Mouse (Mus musculus): ENCODE data around the gene Hebp1. TPM values are rescaled to one million over a fixed set of nuclear protein-coding genes. Genes with fewer than 3 reads are reported as not detected.
A peak's percentile ranks its signal among the peaks of the same experiment; 100 is the strongest.

The Hebp1 gene
- polyA plus RNA-seq, 1 experiment from 2014 or later: 41.5 TPM

GRCm38 (mm10) chr6:135156597-135156996 lies 41.2 kb downstream of the Hebp1 start:
- no peaks in the 10 kb centered on the region for H3K4me1 ChIP-seq (ENCODE audit: insufficient read depth, low read length)
- H3K9ac ChIP-seq (replicated peaks; ENCODE audit: low read length): no peak overlapping the region
- WGBS: 84% methylated on average over 8 of the region's 8 CpGs
- H3K27me3 ChIP-seq (ENCODE audit: insufficient read depth, low read length): no peaks in the 10 kb centered on the region
- ATAC-seq (ENCODE audit: low FRiP score, low TSS enrichment): 0 out of 2 replicates have a peak, but pooled peaks have one; percentile 32
- peaks cover 3% of the 10 kb centered on the region; the same call in 1 of the 2 replicates for H3K36me3 ChIP-seq (ENCODE audit: insufficient read depth, low read length)
- no peaks in the 10 kb centered on the region for H3K9me3 ChIP-seq (ENCODE audit: low read length)
- H3K4me2 ChIP-seq (replicated peaks; ENCODE audit: low read depth, low read length): no peak overlapping the region
- no peak overlapping the region for H3K4me3 ChIP-seq (ENCODE audit: low read length)
- H3K27ac ChIP-seq (ENCODE audit: low read length): no peak overlapping the region

DNA sequence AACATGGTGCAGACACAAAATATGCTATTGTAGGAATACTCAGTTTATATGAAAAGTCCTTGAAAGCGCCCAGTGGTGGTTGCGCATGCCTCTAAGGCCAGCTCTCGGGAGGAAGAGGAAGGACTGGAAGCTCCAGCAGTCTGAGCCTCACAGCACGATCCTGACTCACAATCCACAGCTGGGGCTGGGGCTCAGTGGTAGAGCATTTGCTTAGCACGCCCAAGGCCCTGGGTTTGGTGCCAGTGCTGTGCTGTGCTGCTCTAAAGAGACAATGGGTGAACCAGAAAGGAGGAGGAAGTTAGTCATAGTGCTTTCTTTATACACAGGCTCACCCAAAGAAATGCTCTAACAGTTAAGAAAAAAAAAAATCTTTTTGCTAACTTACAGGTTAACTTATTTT lies 44.1 kb downstream of the Hebp1 start:
- no peak overlapping the region for H3K4me3 ChIP-seq (ENCODE audit: low read length)
- no peak overlapping the region for H3K27ac ChIP-seq (ENCODE audit: low read length)
- no peaks in the 10 kb centered on the region for H3K9me3 ChIP-seq (ENCODE audit: low read length)
- no peak overlapping the region for H3K9ac ChIP-seq (replicated peaks; ENCODE audit: low read length)
- ATAC-seq (ENCODE audit: low FRiP score, low TSS enrichment): no peak
- H3K4me2 ChIP-seq (replicated peaks; ENCODE audit: low read depth, low read length): no peak overlapping the region
- peaks cover 3% of the 10 kb centered on the region; the same call in 1 of the 2 replicates for H3K36me3 ChIP-seq (ENCODE audit: insufficient read depth, low read length)
- WGBS: 78% methylated on average over 5 of the region's 5 CpGs
- no peaks in the 10 kb centered on the region for H3K4me1 ChIP-seq (ENCODE audit: insufficient read depth, low read length)
- H3K27me3 ChIP-seq (ENCODE audit: insufficient read depth, low read length): no peaks in the 10 kb centered on the region

DNA sequence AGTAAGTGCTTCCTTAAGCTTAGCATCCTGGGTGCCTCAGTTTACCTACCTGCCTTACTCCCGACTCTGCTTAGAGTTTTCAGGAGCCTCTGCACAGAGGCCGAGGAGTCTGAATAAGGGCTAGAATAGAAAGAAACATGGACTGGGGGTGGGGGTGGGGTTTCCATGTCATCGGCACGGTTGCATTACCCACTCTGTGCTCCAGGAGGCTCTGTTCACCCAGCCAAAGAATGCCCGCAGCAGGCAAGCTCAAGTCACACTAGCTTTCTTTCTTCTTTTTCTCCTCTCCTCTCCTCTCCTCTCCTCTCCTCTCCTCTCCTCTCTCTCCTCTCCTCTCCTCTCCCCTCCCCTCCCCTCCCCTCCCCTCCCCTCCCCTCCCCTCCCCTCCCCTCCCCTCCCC lies 47.5 kb downstream of the Hebp1 start:
- no peak for ATAC-seq (ENCODE audit: low FRiP score, low TSS enrichment)
- Histone ChIP-seq H3K4me1 (ENCODE audit: insufficient read depth, low read length) (no peaks in the 10 kb centered on the region), H3K36me3 (ENCODE audit: insufficient read depth, low read length) (peaks cover 3% of the 10 kb centered on the region; the same call in 1 of the 2 replicates), H3K4me2 (replicated peaks; ENCODE audit: low read depth, low read length) (no peak overlapping the region), H3K27me3 (ENCODE audit: insufficient read depth, low read length) (no peaks in the 10 kb centered on the region), H3K9ac (replicated peaks; ENCODE audit: low read length) (no peak overlapping the region), H3K27ac (ENCODE audit: low read length) (no peak overlapping the region), H3K4me3 (ENCODE audit: low read length) (no peak overlapping the region), H3K9me3 (ENCODE audit: low read length) (no peaks in the 10 kb centered on the region)
- WGBS: 33% methylated on average over 5 of the region's 5 CpGs

- Histone ChIP-seq H3K4me1 (ENCODE audit: insufficient read depth, low read length) (no peaks in the 10 kb centered on the region), H3K27ac (ENCODE audit: low read length) (no peak overlapping the region), H3K4me3 (ENCODE audit: low read length) (no peak overlapping the region), H3K27me3 (ENCODE audit: insufficient read depth, low read length) (no peaks in the 10 kb centered on the region), H3K36me3 (ENCODE audit: insufficient read depth, low read length) (peaks cover 3% of the 10 kb centered on the region; the same call in 1 of the 2 replicates), H3K9ac (replicated peaks; ENCODE audit: low read length) (no peak overlapping the region), H3K9me3 (ENCODE audit: low read length) (no peaks in the 10 kb centered on the region), H3K4me2 (replicated peaks; ENCODE audit: low read depth, low read length) (no peak overlapping the region)
- WGBS: 83% methylated on average over 4 of the region's 4 CpGs
- ATAC-seq (ENCODE audit: low FRiP score, low TSS enrichment): no peak
Measured at GRCm38 (mm10) chr6:135149722-135150121, 48.1 kb downstream of the Hebp1 start.

GRCm38 (mm10) chr6:135149175-135149574 lies 48.6 kb downstream of the Hebp1 start:
- WGBS: 81% methylated on average over 4 of the region's 4 CpGs

GRCm38 (mm10) chr6:135148506-135148905 lies 49.3 kb downstream of the Hebp1 start:
- Histone ChIP-seq H3K27ac (ENCODE audit: low read length) (no peak overlapping the region), H3K9me3 (ENCODE audit: low read length) (no peaks in the 10 kb centered on the region), H3K4me1 (ENCODE audit: insufficient read depth, low read length) (no peaks in the 10 kb centered on the region), H3K4me2 (replicated peaks; ENCODE audit: low read depth, low read length) (no peak overlapping the region), H3K4me3 (ENCODE audit: low read length) (no peak overlapping the region), H3K9ac (replicated peaks; ENCODE audit: low read length) (no peak overlapping the region), H3K36me3 (ENCODE audit: insufficient read depth, low read length) (peaks cover 3% of the 10 kb centered on the region; the same call in 1 of the 2 replicates), H3K27me3 (ENCODE audit: insufficient read depth, low read length) (no peaks in the 10 kb centered on the region)
- ATAC-seq (ENCODE audit: low FRiP score, low TSS enrichment): no peak; the same call in 1 of the 2 replicates
- 76% methylated on average over 1 of the region's 1 CpGs for WGBS

More at GRCm38 (mm10) chr6:135149175-135149574, 48.6 kb downstream of the Hebp1 start:
- H3K36me3 ChIP-seq (ENCODE audit: insufficient read depth, low read length): peaks cover 3% of the 10 kb centered on the region; the same call in 1 of the 2 replicates
- no peaks in the 10 kb centered on the region for H3K9me3 ChIP-seq (ENCODE audit: low read length)
- H3K4me3 ChIP-seq (ENCODE audit: low read length): no peak overlapping the region
- ATAC-seq (ENCODE audit: low FRiP score, low TSS enrichment): no peak
- no peaks in the 10 kb centered on the region for H3K27me3 ChIP-seq (ENCODE audit: insufficient read depth, low read length)
- H3K9ac ChIP-seq (replicated peaks; ENCODE audit: low read length): no peak overlapping the region
- H3K27ac ChIP-seq (ENCODE audit: low read length): no peak overlapping the region
- H3K4me1 ChIP-seq (ENCODE audit: insufficient read depth, low read length): no peaks in the 10 kb centered on the region
- H3K4me2 ChIP-seq (replicated peaks; ENCODE audit: low read depth, low read length): no peak overlapping the region

GRCm38 (mm10) chr6:135145976-135146375 lies 51.8 kb downstream of the Hebp1 start:
- no peak overlapping the region for H3K27ac ChIP-seq (ENCODE audit: low read length)
- 90% methylated on average over 5 of the region's 5 CpGs for WGBS
- H3K4me1 ChIP-seq (ENCODE audit: insufficient read depth, low read length): 0 out of 2 replicates have a peak, but pooled peaks cover 6% of the 10 kb centered on the region
- H3K9me3 ChIP-seq (ENCODE audit: low read length): no peaks in the 10 kb centered on the region
- H3K4me2 ChIP-seq (replicated peaks; ENCODE audit: low read depth, low read length): no peak overlapping the region
- no peak overlapping the region for H3K4me3 ChIP-seq (ENCODE audit: low read length)
- no peaks in the 10 kb centered on the region for H3K27me3 ChIP-seq (ENCODE audit: insufficient read depth, low read length)
- no peak overlapping the region for H3K9ac ChIP-seq (replicated peaks; ENCODE audit: low read length)
- ATAC-seq (ENCODE audit: low FRiP score, low TSS enrichment): no peak
- no peaks in the 10 kb centered on the region for H3K36me3 ChIP-seq (ENCODE audit: insufficient read depth, low read length)

DNA sequence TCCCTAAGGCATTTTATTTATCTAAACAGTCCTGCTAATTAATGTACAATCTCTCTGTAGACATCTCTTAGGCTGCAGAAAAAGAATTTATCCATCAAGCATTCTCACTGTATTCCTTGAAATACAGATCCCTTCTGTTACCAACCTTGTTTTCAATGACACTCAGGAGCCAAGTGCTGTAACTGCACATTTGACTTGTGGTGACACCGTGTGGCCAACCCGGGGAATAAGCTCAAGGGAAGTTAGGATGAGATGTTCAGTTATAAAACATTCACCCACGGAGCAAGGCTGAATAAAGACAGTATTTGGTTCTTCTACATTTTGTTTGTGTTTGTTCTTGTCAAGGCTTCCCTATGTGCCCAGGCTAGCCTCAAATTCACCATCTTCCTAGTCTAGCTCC lies 53.3 kb downstream of the Hebp1 start:
- no peak; the same call in 1 of the 2 replicates for ATAC-seq (ENCODE audit: low FRiP score, low TSS enrichment)
- H3K36me3 ChIP-seq (ENCODE audit: insufficient read depth, low read length): no peaks in the 10 kb centered on the region
- no peak overlapping the region for H3K4me3 ChIP-seq (ENCODE audit: low read length)
- H3K4me2 ChIP-seq (replicated peaks; ENCODE audit: low read depth, low read length): no peak overlapping the region
- 0 out of 2 replicates have a peak, but pooled peaks cover 6% of the 10 kb centered on the region for H3K4me1 ChIP-seq (ENCODE audit: insufficient read depth, low read length)
- no peaks in the 10 kb centered on the region for H3K9me3 ChIP-seq (ENCODE audit: low read length)
- no peak overlapping the region for H3K9ac ChIP-seq (replicated peaks; ENCODE audit: low read length)
- 4% methylated on average over 3 of the region's 3 CpGs for WGBS
- no peak overlapping the region for H3K27ac ChIP-seq (ENCODE audit: low read length)
- no peaks in the 10 kb centered on the region for H3K27me3 ChIP-seq (ENCODE audit: insufficient read depth, low read length)

DNA sequence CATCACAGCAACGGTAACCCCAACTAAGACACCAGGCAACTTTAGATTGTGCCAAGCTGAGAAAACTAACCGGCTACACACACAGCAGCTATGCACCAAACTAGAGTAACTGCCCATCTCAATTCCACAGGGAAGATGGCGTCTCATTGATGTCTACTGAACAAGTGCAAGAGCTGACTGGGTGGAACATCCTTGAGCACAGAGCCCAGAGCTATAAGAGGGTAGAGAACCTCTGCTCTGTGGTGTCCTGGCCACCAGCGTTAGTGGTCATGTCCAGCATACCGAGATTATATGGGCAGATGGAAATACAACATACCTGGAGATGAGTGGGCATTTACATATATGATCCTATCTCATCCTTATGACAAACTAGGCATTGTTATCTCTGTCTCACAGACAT lies 54.7 kb downstream of the Hebp1 start:
- 94% methylated on average over 5 of the region's 5 CpGs for WGBS
- no peaks in the 10 kb centered on the region for H3K27me3 ChIP-seq (ENCODE audit: insufficient read depth, low read length)
- H3K4me1 ChIP-seq (ENCODE audit: insufficient read depth, low read length): peaks cover 17% of the 10 kb centered on the region
- H3K27ac ChIP-seq (ENCODE audit: low read length): no peak overlapping the region
- no peak overlapping the region for H3K9ac ChIP-seq (replicated peaks; ENCODE audit: low read length)
- H3K36me3 ChIP-seq (ENCODE audit: insufficient read depth, low read length): no peaks in the 10 kb centered on the region
- no peak overlapping the region for H3K4me2 ChIP-seq (replicated peaks; ENCODE audit: low read depth, low read length)
- no peak overlapping the region for H3K4me3 ChIP-seq (ENCODE audit: low read length)
- ATAC-seq (ENCODE audit: low FRiP score, low TSS enrichment): no peak
- H3K9me3 ChIP-seq (ENCODE audit: low read length): no peaks in the 10 kb centered on the region

DNA sequence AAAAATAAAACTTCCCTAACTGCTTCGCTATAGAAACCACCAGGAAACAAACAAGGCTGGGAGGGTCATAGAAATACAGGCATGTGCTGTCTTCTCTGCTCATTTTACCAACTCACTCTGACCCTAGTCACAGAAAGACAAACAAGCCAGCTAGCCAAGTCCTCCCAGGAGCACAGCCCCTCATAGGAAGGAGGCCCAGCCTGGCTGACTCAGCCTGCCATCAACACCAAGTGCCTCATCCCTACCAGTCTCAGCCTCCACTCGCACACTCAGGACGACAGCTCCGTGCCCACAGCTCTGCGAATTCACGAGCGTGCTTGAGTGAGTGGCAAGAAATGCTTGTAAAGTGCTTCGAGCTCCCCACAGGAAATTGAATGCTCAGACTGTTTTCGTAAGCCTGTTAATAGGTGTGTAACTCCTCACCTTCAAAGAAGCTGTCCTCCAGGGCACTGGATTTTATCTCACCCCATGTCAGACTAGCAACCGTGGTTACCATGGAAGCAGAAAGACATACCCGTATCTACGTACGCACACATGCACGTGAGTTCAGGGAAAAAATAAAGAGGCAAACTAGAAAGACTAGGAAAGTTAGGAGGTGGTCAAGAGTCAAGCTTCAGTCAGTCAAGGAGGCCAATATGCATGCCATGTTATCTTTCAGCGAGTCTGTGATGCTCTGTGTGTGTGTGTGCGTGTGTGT lies 56.2 kb downstream of the Hebp1 start:
- 41% methylated on average over 16 of the region's 16 CpGs for WGBS
- Histone ChIP-seq H3K27ac (ENCODE audit: low read length) (no peak overlapping the region), H3K36me3 (ENCODE audit: insufficient read depth, low read length) (no peaks in the 10 kb centered on the region), H3K9me3 (ENCODE audit: low read length) (no peaks in the 10 kb centered on the region), H3K4me2 (replicated peaks; ENCODE audit: low read depth, low read length) (no peak overlapping the region), H3K4me1 (ENCODE audit: insufficient read depth, low read length) (peaks cover 29% of the 10 kb centered on the region), H3K9ac (replicated peaks; ENCODE audit: low read length) (no peak overlapping the region), H3K27me3 (ENCODE audit: insufficient read depth, low read length) (no peaks in the 10 kb centered on the region), H3K4me3 (ENCODE audit: low read length) (no peak overlapping the region)
- ATAC-seq (ENCODE audit: low FRiP score, low TSS enrichment): no peak
